Mouse (Mus musculus): ENCODE results near the gene Gm15319. TPM values are rescaled to one million over a fixed set of nuclear protein-coding genes. Genes with fewer than 3 reads are reported as not detected.
"Not testable (repeated sequence)": the region's sequence is repeated elsewhere in the genome, so short reads cannot be mapped to it uniquely, and the experiment has no call there.

The Gm15319 gene
- not detected in 2 replicates for polyA plus RNA-seq (2015; fragmentation: Nextera tagmentation; extraction: Ambion mirVana)

DNA sequence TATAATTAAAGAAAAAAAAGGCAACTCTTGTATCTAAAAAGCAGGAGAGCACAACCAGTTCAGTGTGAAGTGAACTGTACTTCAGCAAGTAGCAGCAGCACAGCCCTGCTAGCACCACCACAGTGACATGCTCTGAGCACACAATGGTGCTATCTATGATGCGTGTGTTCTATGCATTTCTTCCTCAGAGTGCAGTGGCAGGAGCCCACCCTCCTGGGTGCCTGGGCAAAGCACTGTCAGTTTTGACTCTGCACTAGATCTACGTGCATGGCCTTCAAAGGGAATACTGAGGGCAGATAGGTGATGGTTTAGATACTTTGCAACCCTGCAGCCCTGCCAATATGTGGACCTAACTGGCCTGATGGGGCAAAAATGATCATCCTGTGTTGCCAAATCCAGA is at the start of gene Gm15319:
Gene Gm15319 (minus strand): TSS at position 101 of the 400 bp plus-strand sequence.
- H3K4me1 ChIP-seq (replicated peaks); ATAC-seq (ENCODE audit: low FRiP score, low read depth): not testable (repeated sequence)
- no CpG with 5 or more reads among the region's 2 CpGs for WGBS

DNA sequence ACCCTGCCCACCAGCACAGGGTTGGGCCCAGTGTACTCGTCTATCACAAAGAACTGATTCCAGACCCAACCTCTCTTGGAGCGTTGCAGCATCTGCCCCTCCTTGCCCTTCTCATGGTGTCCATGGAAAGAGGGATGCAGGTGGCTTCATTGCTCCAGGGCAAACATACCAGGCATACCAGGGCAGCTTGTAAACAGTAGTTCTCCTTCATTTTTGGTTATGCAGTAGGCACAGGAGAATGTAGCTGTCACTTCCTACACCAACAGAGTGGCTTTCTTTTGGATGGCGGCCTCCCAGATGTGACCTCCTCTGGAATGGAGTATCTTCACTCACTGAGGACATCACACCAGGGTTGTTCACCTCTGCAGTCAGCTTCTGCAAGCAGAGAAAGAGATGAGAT is 47.3 kb upstream of the Gm15319 start:
- H3K4me1 ChIP-seq (replicated peaks); H3K4me3 ChIP-seq; H3K27ac ChIP-seq (replicated peaks); H3K9me3 ChIP-seq; H3K9ac ChIP-seq; H3K27me3 ChIP-seq; ATAC-seq (ENCODE audit: low FRiP score, low read depth); H3K4me2 ChIP-seq; H3K36me3 ChIP-seq: not testable (repeated sequence)
- 30% methylated on average over 1 of the region's 3 CpGs for WGBS

More for the DNA sequence above, at the start of gene Gm15319:
- not testable (repeated sequence) for H3K27me3 ChIP-seq; H3K4me2 ChIP-seq; H3K36me3 ChIP-seq; H3K9me3 ChIP-seq; H3K9ac ChIP-seq; H3K4me3 ChIP-seq; H3K27ac ChIP-seq (replicated peaks)

DNA sequence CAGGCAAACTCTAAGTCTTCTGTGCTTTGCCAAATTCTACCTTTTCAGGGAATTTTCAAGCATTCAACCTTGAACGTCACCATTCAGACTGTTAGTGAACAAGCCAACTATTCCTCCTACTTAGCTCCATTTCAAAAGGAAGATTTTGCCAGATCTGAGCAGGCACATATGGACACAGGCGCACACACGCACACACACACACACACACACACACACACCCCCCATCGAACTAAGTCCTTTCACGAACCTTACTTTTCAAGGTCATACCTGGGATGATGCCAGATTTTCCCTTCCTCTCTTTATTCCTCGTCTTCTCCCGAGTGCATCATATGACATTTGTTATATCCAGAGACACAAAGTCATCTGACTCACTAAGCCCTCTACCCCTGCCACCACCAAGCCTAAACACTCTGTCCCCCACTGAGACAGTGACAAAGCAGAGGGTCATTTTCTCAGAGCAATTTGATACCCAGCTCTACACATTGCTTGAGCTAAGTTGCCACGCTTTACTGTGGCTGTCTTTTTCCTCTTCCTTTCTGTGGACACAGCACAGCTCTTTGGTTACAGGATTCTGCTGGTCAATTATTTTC is 45.5 kb upstream of the Gm15319 start:
- H3K4me1 ChIP-seq (replicated peaks); H3K36me3 ChIP-seq; H3K9me3 ChIP-seq; H3K27me3 ChIP-seq; ATAC-seq (ENCODE audit: low FRiP score, low read depth); H3K27ac ChIP-seq (replicated peaks); H3K4me3 ChIP-seq; H3K4me2 ChIP-seq; H3K9ac ChIP-seq: not testable (repeated sequence)
- WGBS, result 92% methylated on average over 8 of the region's 8 CpGs

DNA sequence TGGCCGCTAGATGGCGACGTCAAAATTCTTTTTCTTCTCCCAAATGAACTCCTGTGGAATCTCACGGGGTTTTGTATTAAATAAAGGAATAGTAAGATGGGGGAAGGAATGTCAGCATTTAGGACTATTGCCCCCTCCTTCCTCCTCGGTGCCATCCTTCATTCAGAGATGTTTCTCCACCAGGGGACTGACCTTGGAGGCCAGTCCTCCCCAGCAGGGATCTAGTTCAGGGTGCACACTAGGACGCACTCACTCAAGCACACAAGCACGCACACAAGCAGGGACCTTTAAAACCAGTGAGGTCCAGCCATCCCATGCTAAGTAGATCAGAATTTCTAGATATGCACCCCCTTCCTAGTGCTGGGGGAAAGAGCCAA is 26.3 kb upstream of the Gm15319 start:
- not testable (repeated sequence) for H3K4me3 ChIP-seq; H3K4me1 ChIP-seq (replicated peaks); H3K36me3 ChIP-seq; H3K27me3 ChIP-seq; H3K9ac ChIP-seq; H3K27ac ChIP-seq (replicated peaks); H3K9me3 ChIP-seq; H3K4me2 ChIP-seq
- peak; percentile 75; the same call in 1 of the 2 replicates for ATAC-seq (ENCODE audit: low FRiP score, low read depth)
- WGBS, result 34% methylated on average over 6 of the region's 7 CpGs

DNA sequence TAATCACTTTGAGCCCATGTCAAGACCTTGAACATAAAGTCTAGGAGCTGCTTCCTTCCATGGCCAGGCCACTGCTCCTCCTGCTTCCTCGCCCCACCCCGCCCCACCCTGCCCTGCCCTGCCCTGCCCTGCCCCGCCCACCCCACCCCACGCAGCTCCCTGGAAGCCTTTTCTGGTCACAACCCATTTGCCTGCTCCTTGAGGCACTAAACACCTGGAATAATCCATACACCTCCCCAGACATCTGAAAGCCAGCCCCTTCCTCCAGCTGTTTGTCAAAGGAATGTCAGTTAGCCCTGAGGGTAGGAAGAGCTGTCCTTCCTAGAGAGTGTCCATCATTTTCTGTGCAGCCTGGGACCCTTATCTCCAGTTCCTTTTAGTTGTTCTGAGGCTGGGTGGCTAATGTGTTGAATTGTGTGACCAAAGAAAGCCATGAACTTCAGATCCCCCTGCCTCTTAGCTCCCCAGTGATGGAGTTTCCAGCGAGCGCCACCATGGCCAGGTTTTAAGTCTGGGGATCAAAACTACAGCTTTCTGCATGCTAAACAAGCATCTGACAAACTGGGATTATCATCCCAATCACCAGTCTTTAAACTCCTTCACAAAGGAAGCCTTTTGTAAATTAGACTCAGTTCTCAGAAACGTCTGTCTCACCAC is 25.8 kb upstream of the Gm15319 start:
- not testable (repeated sequence) for H3K27me3 ChIP-seq; H3K4me1 ChIP-seq (replicated peaks); H3K27ac ChIP-seq (replicated peaks); H3K4me3 ChIP-seq; H3K4me2 ChIP-seq; H3K9me3 ChIP-seq; H3K9ac ChIP-seq; H3K36me3 ChIP-seq
- WGBS, result 21% methylated on average over 3 of the region's 7 CpGs
- ATAC-seq (ENCODE audit: low FRiP score, low read depth), result peak; percentile 82

DNA sequence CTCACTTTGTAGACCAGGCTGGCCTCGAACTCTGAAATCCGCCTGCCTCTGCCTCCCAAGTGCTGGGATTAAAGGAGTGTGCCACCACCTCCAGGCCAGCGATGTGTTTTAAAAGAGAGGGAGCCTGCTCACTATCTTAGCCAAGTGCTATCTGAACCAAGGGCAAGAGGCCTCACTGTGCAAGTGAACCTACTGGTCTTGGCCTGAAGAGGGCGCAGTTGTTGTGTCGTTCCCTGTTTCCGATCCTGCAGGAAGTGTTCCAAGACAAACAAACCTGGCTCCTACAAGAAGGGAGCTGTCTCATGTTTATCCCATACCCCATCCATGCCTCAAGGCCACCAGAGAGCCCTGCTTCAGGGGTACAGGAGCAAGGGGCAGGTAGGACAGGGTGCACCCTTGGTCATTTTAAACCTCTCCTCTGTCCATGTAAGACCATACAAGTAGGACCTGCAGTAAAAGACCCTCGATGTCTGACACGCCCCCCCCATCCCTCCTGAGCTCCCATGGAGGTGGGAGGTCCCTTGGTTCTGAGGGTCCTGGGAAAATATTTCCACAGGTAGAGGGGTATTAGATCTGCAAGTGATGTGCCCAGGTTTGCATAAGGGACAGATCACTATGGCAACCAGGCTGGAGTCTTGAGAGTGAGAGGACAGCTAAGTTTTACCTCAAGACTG is 24.2 kb upstream of the Gm15319 start:
- WGBS, result 87% methylated on average over 2 of the region's 8 CpGs
- not testable (repeated sequence) for ATAC-seq (ENCODE audit: low FRiP score, low read depth); H3K4me3 ChIP-seq

DNA sequence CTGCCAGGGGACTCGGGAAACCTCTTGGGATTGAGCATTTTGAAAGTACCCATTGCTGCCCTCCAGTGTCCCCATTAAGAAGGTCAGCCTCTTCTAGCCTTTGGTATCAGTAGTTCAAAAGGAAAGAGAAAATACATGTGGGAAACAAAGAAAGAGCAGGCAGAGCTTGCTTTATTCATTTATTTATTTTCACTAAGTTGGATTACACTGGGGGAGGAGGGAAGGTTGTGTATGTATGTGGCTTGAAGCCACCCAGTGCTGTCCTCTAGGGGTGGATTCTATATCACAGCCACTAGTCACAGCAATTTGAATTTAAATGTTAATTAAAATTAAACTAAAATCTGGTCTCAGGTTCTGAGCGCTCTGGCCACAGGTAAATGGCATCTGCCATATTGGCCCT is 22.0 kb upstream of the Gm15319 start:
- H3K36me3 ChIP-seq; ATAC-seq (ENCODE audit: low FRiP score, low read depth); H3K4me2 ChIP-seq; H3K9me3 ChIP-seq; H3K27ac ChIP-seq (replicated peaks); H3K27me3 ChIP-seq; H3K4me1 ChIP-seq (replicated peaks); H3K4me3 ChIP-seq; H3K9ac ChIP-seq: not testable (repeated sequence)
- 45% methylated on average over 1 of the region's 2 CpGs for WGBS

More for the DNA sequence above, 24.2 kb upstream of the Gm15319 start:
- not testable (repeated sequence) for H3K4me2 ChIP-seq; H3K27me3 ChIP-seq; H3K9me3 ChIP-seq; H3K27ac ChIP-seq (replicated peaks); H3K9ac ChIP-seq; H3K4me1 ChIP-seq (replicated peaks); H3K36me3 ChIP-seq

DNA sequence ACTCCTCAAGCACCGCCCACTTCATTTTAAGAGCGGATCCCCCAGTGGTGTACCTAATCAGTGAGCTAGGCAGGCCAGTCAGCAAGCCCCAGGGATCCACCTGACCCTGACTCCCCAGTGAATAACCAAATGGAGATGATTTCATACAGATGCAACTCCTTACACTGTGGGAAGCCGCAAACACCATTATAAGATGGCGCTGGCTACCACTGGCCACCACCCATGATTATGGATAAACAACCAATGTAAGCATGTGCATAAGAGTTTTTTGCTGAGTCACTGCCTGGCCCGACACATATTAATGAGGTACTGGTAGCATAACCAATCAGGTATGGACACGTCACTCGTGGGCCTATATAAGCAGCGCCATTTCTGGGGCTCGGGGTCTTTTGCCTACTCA is 21.1 kb upstream of the Gm15319 start:
- not testable (repeated sequence) for H3K36me3 ChIP-seq; H3K4me3 ChIP-seq; H3K9ac ChIP-seq; H3K9me3 ChIP-seq; H3K27me3 ChIP-seq; H3K4me1 ChIP-seq (replicated peaks); ATAC-seq (ENCODE audit: low FRiP score, low read depth); H3K4me2 ChIP-seq; H3K27ac ChIP-seq (replicated peaks)
- WGBS, result 93% methylated on average over 9 of the region's 9 CpGs

DNA sequence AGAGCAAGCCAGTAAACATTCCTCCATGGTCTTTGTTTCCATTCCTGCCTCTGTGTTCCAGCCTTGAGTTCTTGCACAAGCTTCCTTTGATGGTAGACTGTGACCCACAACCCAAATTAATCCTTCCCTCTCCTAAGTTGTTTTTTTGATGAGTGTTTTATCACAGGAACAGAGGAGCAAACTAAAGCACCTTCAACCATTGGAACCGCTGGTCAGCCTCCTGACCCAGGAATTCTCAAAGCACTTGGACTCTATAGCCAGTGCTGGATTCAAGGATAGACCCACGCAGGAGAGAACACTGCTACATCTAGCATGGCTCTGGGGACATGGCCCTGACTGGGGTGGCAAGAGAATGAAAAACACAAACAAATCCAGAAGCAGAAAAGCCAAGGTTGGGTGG is 19.1 kb upstream of the Gm15319 start:
- not testable (repeated sequence) for H3K9ac ChIP-seq; H3K36me3 ChIP-seq; ATAC-seq (ENCODE audit: low FRiP score, low read depth); H3K4me1 ChIP-seq (replicated peaks); H3K4me3 ChIP-seq; H3K9me3 ChIP-seq; H3K27ac ChIP-seq (replicated peaks); H3K27me3 ChIP-seq; H3K4me2 ChIP-seq
- WGBS, result 81% methylated on average over 2 of the region's 2 CpGs

DNA sequence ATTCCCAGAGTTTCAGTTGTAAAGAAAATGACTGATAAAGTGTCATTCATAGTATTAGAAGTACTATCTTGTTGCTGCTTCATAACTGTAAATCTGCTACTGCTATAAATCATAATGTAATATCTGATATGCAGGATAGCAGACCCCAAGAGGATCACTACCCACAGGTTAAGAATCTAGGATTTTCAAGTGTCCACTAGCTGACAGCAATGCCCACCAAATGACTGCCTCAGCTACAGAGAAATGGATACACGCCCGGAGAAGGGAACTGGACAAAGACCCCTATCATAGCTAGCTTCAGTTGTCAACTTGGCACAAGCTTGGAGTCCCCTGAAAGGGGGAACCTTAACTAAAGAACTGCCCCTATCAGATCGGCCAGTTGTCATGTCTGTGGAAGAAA is 18.6 kb upstream of the Gm15319 start:
- 90% methylated on average over 2 of the region's 3 CpGs for WGBS

DNA sequence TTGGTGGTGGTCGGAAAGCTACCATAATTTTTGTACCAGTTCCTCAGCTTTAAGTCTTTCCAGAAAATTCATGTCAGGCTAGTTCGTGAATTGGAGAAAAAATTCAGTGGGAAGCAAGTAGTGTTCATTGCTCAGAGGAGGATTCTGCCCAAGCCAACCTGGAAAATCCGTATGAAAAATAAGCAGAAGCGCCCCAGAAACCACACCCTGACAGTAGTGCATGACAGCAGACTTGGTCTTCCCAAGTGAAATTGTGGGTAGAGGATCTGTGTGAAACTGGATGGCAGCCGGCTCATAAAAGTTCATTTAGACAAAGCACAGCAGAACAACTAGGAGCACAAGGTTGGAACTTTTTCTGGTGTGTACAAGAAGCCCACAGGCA is 18.2 kb upstream of the Gm15319 start:
- not testable (repeated sequence) for H3K4me3 ChIP-seq; H3K9ac ChIP-seq; H3K27me3 ChIP-seq; H3K27ac ChIP-seq (replicated peaks); H3K4me1 ChIP-seq (replicated peaks); H3K4me2 ChIP-seq; H3K36me3 ChIP-seq; H3K9me3 ChIP-seq; ATAC-seq (ENCODE audit: low FRiP score, low read depth)
- WGBS, result 86% methylated on average over 1 of the region's 5 CpGs

More for the DNA sequence above, 18.6 kb upstream of the Gm15319 start:
- H3K4me3 ChIP-seq; H3K9ac ChIP-seq; H3K9me3 ChIP-seq; H3K4me2 ChIP-seq; H3K27me3 ChIP-seq; ATAC-seq (ENCODE audit: low FRiP score, low read depth); H3K36me3 ChIP-seq; H3K4me1 ChIP-seq (replicated peaks); H3K27ac ChIP-seq (replicated peaks): not testable (repeated sequence)

DNA sequence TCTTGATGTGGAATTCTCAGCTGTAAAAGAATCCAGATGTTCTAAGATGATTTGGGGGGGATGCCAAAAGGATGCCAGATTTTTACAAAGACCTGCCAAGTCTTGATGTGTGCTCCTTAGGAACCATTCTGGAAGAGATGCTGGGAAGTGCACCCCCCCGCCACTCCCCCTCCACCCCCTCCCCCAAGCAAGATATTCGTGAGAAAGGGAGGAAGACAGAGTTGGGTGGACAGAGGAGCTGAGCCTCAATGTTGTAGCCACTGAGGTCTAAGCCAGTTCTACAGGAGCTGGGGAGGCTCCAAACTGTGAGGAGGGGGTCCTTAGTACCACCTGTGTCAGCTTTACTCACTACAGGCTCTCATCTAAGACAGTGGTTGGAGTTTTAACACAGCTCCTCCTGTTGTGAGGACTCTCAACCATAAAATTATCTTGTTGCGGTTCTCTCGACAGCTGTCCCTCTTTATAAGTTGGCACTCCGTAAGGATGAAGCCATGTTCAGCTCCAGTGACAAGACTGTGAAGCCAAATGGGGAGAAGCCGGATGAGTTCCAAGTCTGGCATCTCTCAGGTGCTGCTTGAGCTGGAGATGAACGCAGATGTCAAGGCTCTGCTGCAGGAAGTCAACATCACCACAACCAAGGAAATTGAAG is 17.7 kb upstream of the Gm15319 start:
- 89% methylated on average over 7 of the region's 7 CpGs for WGBS
- H3K27ac ChIP-seq (replicated peaks); H3K36me3 ChIP-seq; H3K4me3 ChIP-seq; H3K9ac ChIP-seq; H3K4me1 ChIP-seq (replicated peaks); H3K27me3 ChIP-seq; H3K9me3 ChIP-seq; H3K4me2 ChIP-seq: not testable (repeated sequence)
- ATAC-seq (ENCODE audit: low FRiP score, low read depth), result peak; percentile 86

Data from hindbrain, embryonic 15.5 days (tissue).